Mouse (Mus musculus) intestine, postnatal 0 days (tissue): ENCODE measurements around the gene Tmem200a. TPM values are rescaled to one million over a fixed set of nuclear protein-coding genes. Genes with fewer than 3 reads are reported as not detected.

Experiments used
- ATAC-seq: fragments of 200-750 bp; cut with Nextera tagmentation; 2 replicates; pipeline ENCODE4 v1.8.0; 2017; ENCODE audit warnings: mild to moderate bottlenecking, moderate TSS enrichment, moderate library complexity
- H3K27ac ChIP-seq: fragments of 300-500 bp; sonication (generic); 2 replicates; pipeline ENCODE4 v1.5.1; 2014; ENCODE audit warnings: mild to moderate bottlenecking, low read depth, low read length, moderate library complexity
- H3K27me3 ChIP-seq: fragments of 300-500 bp; sonication (generic); replicated peaks from 2 replicates; pipeline ENCODE4 v1.6.1; 2014; ENCODE audit warnings: low read length, mixed read lengths; ENCODE audit not compliant: control insufficient read depth, insufficient read depth
- H3K36me3 ChIP-seq: fragments of 300-500 bp; sonication (generic); 2 replicates; pipeline ENCODE4 v1.6.1; 2014; ENCODE audit warnings: mild to moderate bottlenecking, moderate library complexity; ENCODE audit not compliant: control insufficient read depth, insufficient read depth
- H3K4me1 ChIP-seq: fragments of 300-500 bp; sonication (generic); replicated peaks from 2 replicates; pipeline ENCODE4 v1.6.1; 2014; ENCODE audit warnings: antibody characterized with exemption, low read length, mixed read lengths; ENCODE audit not compliant: control insufficient read depth, insufficient read depth
- H3K4me2 ChIP-seq: fragments of 300-500 bp; sonication (generic); replicated peaks from 2 replicates; pipeline ENCODE4 v1.6.1; 2014; ENCODE audit warnings: low read depth, mild to moderate bottlenecking, moderate library complexity
- H3K4me3 ChIP-seq: fragments of 300-500 bp; sonication (generic); 2 replicates; pipeline ENCODE4 v1.5.1; 2014; ENCODE audit warnings: low read depth, low read length
- H3K9ac ChIP-seq: fragments of 300-500 bp; sonication (generic); 2 replicates; pipeline ENCODE4 v1.6.1; 2014; ENCODE audit warnings: mild to moderate bottlenecking, low read depth, low read length
- H3K9me3 ChIP-seq: fragments of 300-500 bp; sonication (generic); 2 replicates; pipeline ENCODE4 v1.6.1; 2016; ENCODE audit warnings: mixed run types; ENCODE audit not compliant: control insufficient read depth
- CTCF ChIP-seq: sonication (generic); IDR thresholded peaks from 2 replicates; pipeline ENCODE4 v1.5.1; 2016; ENCODE audit warnings: low read depth, mild to moderate bottlenecking, control low read depth, antibody characterized with exemption, moderate library complexity
- WGBS: fragments of 180-500 bp; shearing (Covaris S2); extraction: QIAGEN DNeasy Blood & Tissue Kit; methylation state at CpG from one replicate; pipeline ENCODE4 v1.1.7; 2014; 5-methylcytosine and 5-hydroxymethylcytosine counted together
- polyA plus RNA-seq: library from polyadenylated mRNA; unstranded; fragments of >200 nt; fragmentation: Nextera tagmentation; extraction: Ambion mirVana; gene quantifications from 2 replicates; pipeline ENCODE4 v1.2.1, GENCODE M21; 2015

The Tmem200a gene
- polyA plus RNA-seq, 1 experiment from 2014 or later = 2.9 TPM

DNA sequence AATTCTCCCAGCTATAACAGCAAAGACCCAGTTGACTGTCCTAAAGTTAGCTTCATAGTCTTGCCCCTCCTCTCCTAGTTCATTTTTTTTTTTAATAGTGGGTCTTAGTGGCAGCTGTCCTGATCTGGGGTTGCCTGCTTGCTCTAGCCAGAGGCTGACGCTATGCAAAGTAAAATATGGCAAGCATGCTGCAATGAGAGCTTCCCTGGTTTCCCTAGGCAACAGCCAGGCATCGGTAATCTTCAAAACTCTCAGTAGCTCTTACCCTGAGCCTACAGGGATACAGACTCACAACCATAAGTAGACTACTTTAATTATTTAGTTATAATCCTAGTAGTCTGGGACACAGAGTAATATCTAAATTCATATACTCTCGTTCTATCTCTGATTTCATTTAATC is 202.0 kb downstream of the Tmem200a start:
- Histone ChIP-seq H3K4me1 (no peaks in the 10 kb centered on the region), H3K4me2 (no peak overlapping the region), H3K9ac (no peak overlapping the region), H3K9me3 (no peaks in the 10 kb centered on the region), H3K4me3 (no peak overlapping the region), H3K27ac (no peak overlapping the region), H3K36me3 (no peaks in the 10 kb centered on the region), H3K27me3 (no peaks in the 10 kb centered on the region)
- TF ChIP-seq CTCF = no peak
- no peak for ATAC-seq
- WGBS = 57% methylated on average over 3 of the region's 3 CpGs

GRCm38 (mm10) chr10:25868739-25869138 is 210.1 kb downstream of the Tmem200a start:
- TF ChIP-seq CTCF = no peak
- Histone ChIP-seq H3K4me3 (no peak overlapping the region), H3K9me3 (no peaks in the 10 kb centered on the region), H3K9ac (no peak overlapping the region), H3K4me1 (no peaks in the 10 kb centered on the region), H3K27me3 (no peaks in the 10 kb centered on the region), H3K4me2 (no peak overlapping the region), H3K36me3 (no peaks in the 10 kb centered on the region), H3K27ac (no peak overlapping the region)
- ATAC-seq = no peak
- 75% methylated on average over 6 of the region's 6 CpGs for WGBS

Other genes starting within 250 kb of the Tmem200a start
- gene Gm9767, start 797 bp downstream of the Tmem200a start, polyA plus RNA-seq = 0.10 TPM in 1 of 2 replicates, not detected in the other
- not detected in 2 replicates for gene Samd3, start 150.7 kb upstream of the Tmem200a start, polyA plus RNA-seq